Mouse (Mus musculus) liver, adult 2 months (tissue): Measurements from ENCODE around the gene Pml. TPM values are rescaled to one million over a fixed set of nuclear protein-coding genes. Genes with fewer than 3 reads are reported as not detected.
A peak's percentile ranks its signal among the peaks of the same experiment; 100 is the strongest.

ENCODE experiments used
- DNase-seq: peaks from one replicate; pipeline ENCODE4 v3.0.0-alpha.2; 2011; ENCODE audit warnings: low read depth, low spot score; ENCODE audit errors: extremely low read depth
- H3K27ac ChIP-seq: fragments of 200-500 bp; replicated peaks from 2 replicates; pipeline ENCODE4 v1.5.1; 2012; ENCODE audit warnings: low read depth, mild to moderate bottlenecking, control low read depth, inconsistent platforms, low read length; ENCODE audit not compliant: insufficient read depth
- H3K27me3 ChIP-seq: fragments of 200-500 bp; 2 replicates; pipeline ENCODE4 v1.6.1; 2012; ENCODE audit warnings: mild to moderate bottlenecking, moderate library complexity, low read length, inconsistent platforms; ENCODE audit not compliant: control insufficient read depth, insufficient read depth
- H3K36me3 ChIP-seq: fragments of 200-500 bp; 2 replicates; pipeline ENCODE4 v1.6.1; 2012; ENCODE audit warnings: low read length, inconsistent platforms; ENCODE audit not compliant: control insufficient read depth, insufficient read depth
- H3K4me1 ChIP-seq: fragments of 200-500 bp; 2 replicates; pipeline ENCODE4 v1.6.1; 2011; ENCODE audit warnings: low read length; ENCODE audit not compliant: control insufficient read depth, insufficient read depth
- H3K4me3 ChIP-seq: fragments of 200-500 bp; 2 replicates; pipeline ENCODE4 v1.5.1; 2011; ENCODE audit warnings: low read depth, mild to moderate bottlenecking, control low read depth, low read length, moderate library complexity; ENCODE audit not compliant: insufficient read depth
- H3K79me2 ChIP-seq: fragments of 200-500 bp; 2 replicates; pipeline ENCODE4 v1.6.1; 2012; ENCODE audit warnings: inconsistent platforms, mild to moderate bottlenecking, low read length, moderate library complexity; ENCODE audit not compliant: control insufficient read depth, insufficient read depth
- H3K9ac ChIP-seq: fragments of 200-500 bp; 2 replicates; pipeline ENCODE4 v1.6.1; 2012; ENCODE audit warnings: low read depth, mild to moderate bottlenecking, control low read depth, inconsistent platforms, low read length
- CTCF ChIP-seq: fragments of 200-500 bp; IDR thresholded peaks from 2 replicates; pipeline ENCODE4 v1.5.1; 2011; ENCODE audit warnings: low read depth, low read length, control low read depth
- POLR2A ChIP-seq: fragments of 200-500 bp; IDR thresholded peaks from 2 replicates; pipeline ENCODE4 v1.6.1; 2011; ENCODE audit warnings: low read length, control low read depth; ENCODE audit not compliant: insufficient read depth; ENCODE audit errors: extremely low read depth
- WGBS: fragments of 180-500 bp; shearing (Covaris S2); methylation state at CpG from one replicate; pipeline ENCODE4 v1.1.7; 2018; 5-methylcytosine and 5-hydroxymethylcytosine counted together
- polyA plus RNA-seq: library from polyadenylated mRNA; depleted of rRNA; stranded (reverse); fragments of >200 nt; gene quantifications from 2 replicates; pipeline ENCODE4 v1.2.3, GENCODE M21; 2012
- total RNA-seq: library from RNA; depleted of rRNA; stranded (reverse); fragments of >200 nt; gene quantifications from 2 replicates; pipeline ENCODE4 v1.2.3, GENCODE M21; 2014

Pml gene
- total and polyA plus RNA-seq, 2 experiments, result 7.4 to 15.2 TPM

- Histone ChIP-seq H3K27ac (no peak overlapping the region), H3K4me1 (peaks cover 9% of the 10 kb centered on the region; the same call in 1 of the 2 replicates), H3K9ac (no peak overlapping the region), H3K27me3 (no peaks in the 10 kb centered on the region), H3K4me3 (no peak overlapping the region), H3K36me3 (no peaks in the 10 kb centered on the region), H3K79me2 (no peaks in the 10 kb centered on the region)
- no peak for TF ChIP-seq CTCF
- no peak for TF ChIP-seq POLR2A
- no peak for DNase-seq
- 83% methylated on average over 4 of the region's 4 CpGs for WGBS
These were observed 29.5 kb upstream of the Pml start for GRCm38 (mm10) chr9:58278821-58279723.

- H3K36me3 ChIP-seq, result no peaks in the 10 kb centered on the region
- 95% methylated on average over 4 of the region's 4 CpGs for WGBS
- no peak for TF ChIP-seq CTCF
- TF ChIP-seq POLR2A, result no peak
- H3K9ac ChIP-seq, result no peak overlapping the region
- H3K79me2 ChIP-seq, result no peaks in the 10 kb centered on the region
- peaks cover 9% of the 10 kb centered on the region; the same call in 1 of the 2 replicates for H3K4me1 ChIP-seq
- H3K27me3 ChIP-seq, result no peaks in the 10 kb centered on the region
- H3K4me3 ChIP-seq, result no peak overlapping the region
- no peak overlapping the region for H3K27ac ChIP-seq
- DNase-seq, result no peak
These were observed 28.7 kb upstream of the Pml start for GRCm38 (mm10) chr9:58278313-58278712.

GRCm38 (mm10) chr9:58276346-58276745 is 26.8 kb upstream of the Pml start:
- no peak overlapping the region for H3K27ac ChIP-seq
- H3K79me2 ChIP-seq, result no peaks in the 10 kb centered on the region
- TF ChIP-seq CTCF, result no peak
- TF ChIP-seq POLR2A, result no peak
- H3K27me3 ChIP-seq, result no peaks in the 10 kb centered on the region
- no peak overlapping the region for H3K9ac ChIP-seq
- no peaks in the 10 kb centered on the region for H3K36me3 ChIP-seq
- H3K4me1 ChIP-seq, result peaks cover 9% of the 10 kb centered on the region; the same call in 1 of the 2 replicates
- no peak overlapping the region for H3K4me3 ChIP-seq
- WGBS, result 62% methylated on average over 5 of the region's 5 CpGs
- peak; percentile 40 for DNase-seq

GRCm38 (mm10) chr9:58275797-58276196 is 26.2 kb upstream of the Pml start:
- H3K27ac ChIP-seq, result peak overlapping the region; percentile 43
- H3K4me1 ChIP-seq, result peaks cover 9% of the 10 kb centered on the region; the same call in 1 of the 2 replicates
- TF ChIP-seq POLR2A (no peak), CTCF (no peak)
- no peaks in the 10 kb centered on the region for H3K79me2 ChIP-seq
- no peak overlapping the region for H3K4me3 ChIP-seq
- H3K9ac ChIP-seq, result peak overlapping the region; percentile 4; the same call in 1 of the 2 replicates
- H3K27me3 ChIP-seq, result no peaks in the 10 kb centered on the region
- 72% methylated on average over 3 of the region's 3 CpGs for WGBS
- no peaks in the 10 kb centered on the region for H3K36me3 ChIP-seq
- no peak for DNase-seq

- 33% methylated on average over 8 of the region's 8 CpGs for WGBS
- Histone ChIP-seq H3K36me3 (no peaks in the 10 kb centered on the region), H3K4me1 (peaks cover 9% of the 10 kb centered on the region; the same call in 1 of the 2 replicates), H3K27ac (peak overlapping the region; percentile 43), H3K4me3 (no peak overlapping the region), H3K27me3 (no peaks in the 10 kb centered on the region), H3K79me2 (no peaks in the 10 kb centered on the region), H3K9ac (no peak overlapping the region)
- peak; percentile 60 for DNase-seq
- TF ChIP-seq POLR2A (no peak), CTCF (no peak)
These were observed 25.7 kb upstream of the Pml start for GRCm38 (mm10) chr9:58275115-58275774.

GRCm38 (mm10) chr9:58274626-58275025 is 25.0 kb upstream of the Pml start:
- peaks cover 9% of the 10 kb centered on the region; the same call in 1 of the 2 replicates for H3K4me1 ChIP-seq
- H3K27ac ChIP-seq, result no peak overlapping the region
- no peaks in the 10 kb centered on the region for H3K27me3 ChIP-seq
- no peak for DNase-seq
- no peaks in the 10 kb centered on the region for H3K36me3 ChIP-seq
- H3K4me3 ChIP-seq, result no peak overlapping the region
- H3K79me2 ChIP-seq, result no peaks in the 10 kb centered on the region
- whole genome bisulfite sequencing, result 64% methylated on average over 3 of the region's 3 CpGs
- TF ChIP-seq CTCF (no peak), POLR2A (no peak)
- no peak overlapping the region for H3K9ac ChIP-seq
